Mouse (Mus musculus) R1 (cell line): ENCODE results near the gene Ankrd26.
A peak's percentile ranks its signal among the peaks of the same experiment; 100 is the strongest.
"Not testable (repeated sequence)": the region's sequence is repeated elsewhere in the genome, so short reads cannot be mapped to it uniquely, and the experiment has no call there.

Source experiments
- DNase-seq: peaks from one replicate; pipeline ENCODE4 v3.0.0-alpha.2; 2018; ENCODE audit warnings: low read depth, low spot score

The Ankrd26 gene

DNA sequence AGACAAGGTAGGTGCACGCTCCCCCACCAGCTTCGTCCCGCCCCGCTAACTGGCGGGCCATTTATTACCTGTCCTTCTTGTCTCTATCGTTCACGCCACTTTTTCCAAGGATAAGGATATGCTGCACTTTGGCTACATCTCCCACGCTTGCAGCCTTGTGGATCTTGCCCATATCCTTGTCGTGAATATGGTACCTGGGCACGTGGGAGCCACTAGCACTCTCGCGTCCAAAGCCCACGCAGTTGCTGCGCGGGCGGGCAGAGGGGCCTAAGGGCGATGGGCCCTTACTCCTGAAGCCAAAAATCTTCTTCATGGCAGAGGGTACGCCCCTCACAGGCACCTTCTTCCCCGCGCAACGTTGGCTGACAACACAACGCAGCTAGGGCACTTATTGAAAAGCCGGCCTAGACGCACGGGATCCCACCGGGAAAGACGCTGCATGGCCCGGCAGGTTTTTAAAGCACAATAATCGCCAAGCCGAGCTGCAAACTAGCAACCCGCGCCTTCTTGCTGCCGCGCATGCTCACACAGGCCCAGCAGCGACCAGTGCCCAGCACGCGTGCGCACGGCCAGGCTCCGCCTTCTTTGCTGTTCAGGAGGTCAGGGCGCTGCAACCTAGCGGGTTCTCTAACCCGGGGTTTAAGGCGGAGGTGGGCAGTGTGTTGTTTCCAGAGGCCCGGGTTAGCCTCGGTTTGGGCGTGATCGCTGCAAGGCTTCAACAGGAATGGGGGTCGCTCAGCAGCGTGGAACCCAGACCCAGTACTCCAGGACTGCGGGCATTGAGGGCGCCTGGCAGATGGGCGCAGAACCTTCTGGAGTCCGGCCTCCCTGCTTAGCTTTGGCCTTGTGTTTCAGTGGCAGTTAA is at the start of gene Ankrd26:
Ankrd26 (minus strand) TSS at position 482 of the 865 bp plus-strand sequence.
- peak; percentile 95 for DNase-seq

DNA sequence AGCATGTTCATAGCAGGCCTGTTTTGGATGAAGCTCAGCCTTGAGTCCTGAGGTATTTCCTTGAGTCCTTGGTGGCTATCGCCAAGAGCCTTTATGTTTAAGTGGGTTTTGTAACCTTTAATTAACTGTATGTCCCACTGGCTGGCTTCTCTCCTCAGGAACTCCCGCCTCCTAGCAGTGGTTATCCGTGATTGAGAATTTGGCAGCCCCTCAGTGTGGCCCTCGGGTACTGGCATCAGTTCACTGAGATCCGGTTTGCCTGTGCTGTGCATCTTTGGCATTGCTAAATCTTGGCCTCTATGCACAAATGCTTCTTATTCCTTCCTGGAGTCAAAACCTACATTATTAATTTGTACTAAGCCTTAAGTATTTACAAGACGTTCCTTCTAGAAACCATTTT is 46.9 kb upstream of the Ankrd26 start:
- no peak for DNase-seq

DNA sequence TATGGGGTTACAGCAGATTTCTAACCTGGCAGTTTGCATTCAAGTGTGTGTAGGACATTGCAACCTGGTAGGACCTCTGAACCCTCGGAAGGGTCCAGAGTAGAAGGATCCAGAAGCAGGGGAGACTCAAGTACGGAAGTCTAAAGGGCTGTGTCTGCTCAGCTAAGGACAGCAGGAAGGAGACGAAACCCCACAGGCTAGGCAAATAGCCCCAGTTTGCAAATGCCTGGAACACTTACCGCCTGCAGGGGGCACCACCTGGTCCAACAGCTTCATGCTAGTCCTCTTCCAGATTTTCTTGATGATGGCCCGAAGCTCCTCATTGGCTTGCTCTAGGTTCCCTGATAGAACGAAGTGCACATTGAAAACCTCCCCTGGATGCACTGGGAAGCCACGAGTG is 43.9 kb upstream of the Ankrd26 start:
- DNase-seq = peak; percentile 43

DNA sequence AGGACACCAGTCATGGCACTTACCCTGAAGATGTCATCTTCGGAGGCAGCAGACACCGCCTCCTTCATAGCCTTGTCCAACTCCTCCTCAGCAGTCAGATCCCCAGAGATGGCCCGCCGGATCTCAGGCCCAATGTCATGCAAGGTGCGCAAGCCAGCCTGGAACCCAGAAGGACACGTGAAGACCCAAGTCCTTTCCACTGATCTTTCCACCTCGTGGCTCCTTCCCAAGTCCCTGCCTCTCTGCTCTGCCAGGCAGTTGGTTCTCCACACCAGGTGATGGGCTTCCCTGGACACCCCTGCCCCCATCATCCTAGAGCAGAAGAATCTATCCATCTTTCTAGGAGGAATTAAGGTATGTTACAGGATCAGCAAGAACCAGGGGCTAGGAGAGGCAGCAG is 41.8 kb upstream of the Ankrd26 start:
- DNase-seq = no peak

DNA sequence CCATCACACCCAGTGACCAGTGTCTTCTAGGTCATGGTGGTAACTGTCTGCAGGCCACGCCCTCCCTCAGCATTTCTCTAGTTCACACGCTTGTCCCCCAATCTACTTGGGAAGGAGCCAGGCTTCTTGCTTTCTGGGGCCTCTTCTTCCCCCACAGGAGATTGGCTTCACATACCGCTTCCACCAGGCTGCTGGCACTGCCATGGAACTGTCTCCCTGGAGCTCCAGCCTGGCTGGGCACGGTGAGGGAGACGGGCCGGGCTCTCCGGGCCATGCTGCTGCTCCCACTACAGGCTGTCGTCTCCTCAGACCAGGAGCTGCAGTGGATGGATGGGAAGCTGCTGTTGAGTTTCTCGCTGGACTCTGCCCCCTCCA is 33.6 kb upstream of the Ankrd26 start:
- no peak for DNase-seq

DNA sequence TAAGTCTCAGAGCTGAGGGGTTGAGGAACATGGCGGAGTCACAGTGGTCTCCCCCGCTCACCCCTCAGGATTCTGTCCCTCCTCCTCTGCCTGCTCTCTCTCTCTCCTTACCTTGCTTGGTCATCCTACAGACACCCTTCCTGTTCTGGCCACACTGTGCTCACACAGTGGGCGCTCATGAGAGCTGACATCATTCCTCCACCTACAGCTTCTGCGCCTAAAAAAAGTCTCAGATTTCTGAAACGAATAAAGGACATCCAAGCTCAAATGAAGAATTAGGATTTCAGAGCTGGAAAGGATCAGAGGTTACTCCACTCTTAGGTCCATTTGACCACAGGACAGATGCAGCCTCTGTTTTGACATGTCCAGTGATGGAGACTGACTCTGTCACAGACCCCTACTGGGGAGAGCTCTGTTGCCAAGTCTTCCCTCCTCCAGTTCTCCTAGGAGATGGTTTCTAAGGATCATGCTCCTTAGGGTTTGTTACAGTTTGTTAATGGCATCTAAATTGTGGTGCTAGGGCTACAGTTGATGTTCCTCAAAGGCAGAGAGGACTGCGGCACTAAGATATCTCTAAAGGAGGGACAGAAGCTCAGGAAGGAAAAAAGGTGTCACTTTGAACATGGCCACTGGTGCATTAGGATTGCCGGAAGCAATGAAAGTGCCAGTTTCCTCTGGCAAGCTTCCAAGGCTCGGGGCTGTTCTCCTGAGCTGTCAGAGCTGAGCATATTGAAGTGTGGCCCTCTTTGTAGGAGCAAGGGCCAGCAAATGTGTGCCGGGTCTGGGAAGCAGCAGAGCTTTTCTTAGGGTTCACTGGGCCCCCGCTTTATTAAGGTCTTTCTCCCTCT is 33.0 kb upstream of the Ankrd26 start:
- no peak for DNase-seq

DNA sequence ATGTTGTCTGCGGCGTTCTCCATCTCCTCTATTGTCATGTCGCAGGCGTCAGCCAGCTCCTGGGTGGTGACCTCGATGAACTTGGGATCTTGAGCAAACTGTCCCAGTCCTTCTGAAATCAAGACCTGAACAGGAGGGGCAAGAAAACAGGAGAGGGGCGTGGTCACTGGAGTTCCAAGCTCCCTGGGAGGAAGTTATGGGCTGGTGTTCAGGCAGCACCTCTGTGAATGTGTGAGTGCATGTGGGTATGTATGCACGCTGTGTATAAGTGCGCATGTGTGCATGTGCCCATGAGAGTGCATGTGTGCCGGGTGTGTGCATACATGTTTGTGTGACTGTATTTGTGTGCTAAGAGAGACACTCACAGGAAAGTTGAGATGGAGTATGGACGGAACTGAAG is 32.0 kb upstream of the Ankrd26 start:
- peak; percentile 67 for DNase-seq

DNA sequence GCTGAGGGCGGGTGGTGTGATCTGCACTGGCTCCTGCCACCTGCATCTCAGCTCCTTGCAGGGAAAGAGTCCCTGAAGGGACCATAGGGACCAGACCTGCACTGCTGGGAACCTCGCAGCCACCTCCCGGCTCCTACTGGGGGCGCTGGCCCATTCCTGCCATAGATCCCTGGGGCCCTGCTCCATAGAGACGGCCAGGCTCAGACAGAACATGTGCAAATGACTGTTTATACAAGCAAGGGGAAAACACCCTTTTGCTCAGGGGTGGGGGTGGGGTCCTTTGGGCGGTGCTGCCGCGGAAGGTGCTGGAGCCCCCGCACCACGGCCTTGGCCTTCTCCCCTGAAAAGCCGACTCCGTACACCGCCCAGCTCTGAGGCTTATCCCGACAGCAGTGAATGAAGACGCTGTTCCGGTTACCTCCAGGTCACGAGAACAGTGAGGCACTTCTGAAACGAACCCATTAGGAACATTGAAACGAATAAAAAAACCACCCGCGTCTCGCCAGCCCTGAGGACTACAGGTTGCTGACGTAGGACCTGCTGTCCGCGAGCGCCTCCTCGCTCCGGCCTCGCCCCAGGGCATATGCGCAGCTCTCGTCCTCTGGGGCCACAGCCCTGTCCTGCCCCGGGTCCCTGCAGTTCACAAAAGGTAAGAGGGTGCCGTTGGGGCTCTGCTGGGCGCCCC is 31.5 kb upstream of the Ankrd26 start:
- DNase-seq = peak; percentile 58

DNA sequence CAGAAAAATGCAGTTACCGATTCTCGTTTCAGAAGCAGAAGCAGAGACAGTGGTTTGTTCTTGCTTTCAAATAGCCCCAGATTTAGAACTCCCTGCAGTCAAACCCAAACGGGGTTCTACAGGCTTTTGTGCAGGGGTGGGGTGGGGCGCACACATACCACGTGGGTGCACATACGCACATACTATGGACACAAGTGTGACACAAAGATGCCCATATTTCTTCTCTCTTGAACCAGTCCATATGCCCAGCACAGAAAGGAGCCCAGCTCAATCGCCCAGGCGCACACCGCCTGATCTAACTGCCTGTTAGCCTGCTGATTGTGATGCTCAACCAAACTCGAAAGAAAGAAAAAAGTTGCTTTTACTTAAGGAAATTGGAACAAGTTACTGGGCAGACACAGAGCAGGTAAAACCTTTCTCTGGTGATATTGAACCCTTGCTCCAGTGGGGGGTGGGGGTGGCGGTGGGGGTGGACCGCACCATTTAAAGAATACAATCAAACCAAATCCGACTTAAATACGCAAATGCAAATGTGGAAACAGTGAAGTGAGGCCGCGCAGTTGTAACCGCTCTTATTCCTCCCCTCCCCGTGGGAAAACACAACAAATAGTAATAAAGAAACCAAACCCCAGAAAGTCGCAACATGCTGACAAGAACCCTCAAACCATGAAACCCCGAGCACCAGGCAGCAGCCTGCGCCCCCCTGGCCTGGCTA is 30.8 kb upstream of the Ankrd26 start:
- DNase-seq = no peak

DNA sequence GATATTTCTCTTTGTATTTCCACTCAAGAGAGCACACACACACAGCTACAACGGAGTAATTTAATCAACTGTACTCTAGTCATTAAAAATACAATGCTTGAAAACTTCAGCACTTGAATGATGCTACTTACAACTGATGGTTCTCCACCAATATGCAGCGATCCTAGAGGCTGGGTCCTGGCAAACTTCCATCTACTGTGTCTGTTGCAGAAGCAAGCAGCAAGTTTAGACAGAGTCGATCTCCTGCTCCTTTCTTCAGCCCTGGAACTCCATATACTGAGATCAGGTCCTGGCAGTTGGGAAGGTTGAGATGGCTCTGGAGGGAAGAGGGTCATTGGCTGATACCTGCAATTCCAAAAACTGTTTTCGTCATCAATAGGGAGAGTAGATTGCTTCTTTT is 16.7 kb upstream of the Ankrd26 start:
- DNase-seq = not testable (repeated sequence)

DNA sequence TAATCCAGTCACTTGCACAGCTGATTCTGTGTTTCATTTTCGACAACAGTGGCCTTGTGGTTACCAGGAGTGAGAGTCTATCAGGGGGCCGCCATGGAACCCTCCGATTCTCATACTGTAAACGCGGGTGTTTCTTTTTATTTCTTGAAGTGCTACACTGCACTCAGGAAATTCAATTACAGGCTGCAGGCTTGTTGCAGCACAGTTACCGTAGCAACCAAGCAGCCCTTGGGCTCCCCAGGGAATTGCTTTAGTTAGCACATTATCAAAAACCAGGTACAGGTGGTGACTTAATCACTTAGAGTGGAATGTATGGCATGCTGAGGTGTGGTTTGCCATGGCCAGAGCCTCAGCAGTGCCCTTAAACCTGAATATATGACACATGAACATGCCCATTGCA is 12.3 kb upstream of the Ankrd26 start:
- peak; percentile 81 for DNase-seq

DNA sequence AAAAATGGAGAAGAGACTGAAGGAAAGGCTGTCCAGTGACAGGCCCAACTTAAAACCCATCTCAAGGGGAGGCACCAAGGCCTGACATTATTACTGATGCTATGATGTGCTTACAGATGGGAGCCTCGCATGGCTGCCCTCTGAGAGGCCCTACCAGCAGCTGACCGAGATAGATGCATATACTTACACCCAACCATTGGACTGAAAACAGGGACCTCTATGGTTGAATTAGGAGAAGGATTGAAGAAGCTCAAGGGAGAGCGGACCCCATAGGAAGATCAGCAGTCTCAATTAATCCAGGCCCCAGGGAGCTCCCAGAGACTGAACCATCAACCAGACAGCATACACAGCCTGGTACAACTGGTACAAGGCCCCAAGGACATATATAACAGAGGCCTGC is 5.8 kb upstream of the Ankrd26 start:
- no peak for DNase-seq

DNA sequence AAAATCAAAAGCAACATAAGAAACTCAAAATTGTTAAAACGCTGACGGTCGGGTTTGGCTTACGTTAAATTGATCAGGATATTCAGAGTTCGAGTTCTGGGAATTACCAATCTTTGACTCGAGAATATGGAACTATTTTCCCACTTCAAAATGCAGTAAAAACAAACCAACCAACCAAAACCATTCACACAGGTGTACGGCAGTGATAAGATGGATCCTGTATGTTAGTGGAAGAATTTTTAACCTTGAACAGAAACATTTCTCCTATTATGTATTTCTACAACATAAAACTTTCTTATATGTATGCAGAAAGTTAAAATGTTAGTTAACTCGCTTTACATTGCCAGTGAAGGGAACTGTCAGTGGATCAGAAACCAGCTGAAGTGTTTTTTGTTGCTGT is 801 bp downstream of the Ankrd26 start:
- DNase-seq = no peak

DNA sequence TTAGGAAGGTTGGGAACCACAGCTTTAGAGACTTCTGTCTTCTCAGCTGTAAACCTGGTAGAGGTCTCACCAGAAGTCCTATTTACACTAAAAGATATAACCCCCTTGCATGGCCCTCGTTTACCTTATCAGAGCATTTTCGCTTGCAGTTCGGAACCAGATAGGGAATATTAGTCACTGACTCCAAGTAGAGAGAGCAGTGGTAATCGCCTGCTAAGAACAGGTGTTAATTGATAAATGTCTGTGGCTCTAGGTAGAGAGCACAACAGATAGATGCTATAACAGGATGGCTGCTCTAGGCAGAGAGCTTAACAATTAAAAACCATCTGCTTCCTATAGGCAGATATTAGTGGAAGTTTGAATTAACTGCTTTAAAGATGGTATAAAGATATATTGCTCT is 23.4 kb downstream of the Ankrd26 start:
- no peak for DNase-seq

DNA sequence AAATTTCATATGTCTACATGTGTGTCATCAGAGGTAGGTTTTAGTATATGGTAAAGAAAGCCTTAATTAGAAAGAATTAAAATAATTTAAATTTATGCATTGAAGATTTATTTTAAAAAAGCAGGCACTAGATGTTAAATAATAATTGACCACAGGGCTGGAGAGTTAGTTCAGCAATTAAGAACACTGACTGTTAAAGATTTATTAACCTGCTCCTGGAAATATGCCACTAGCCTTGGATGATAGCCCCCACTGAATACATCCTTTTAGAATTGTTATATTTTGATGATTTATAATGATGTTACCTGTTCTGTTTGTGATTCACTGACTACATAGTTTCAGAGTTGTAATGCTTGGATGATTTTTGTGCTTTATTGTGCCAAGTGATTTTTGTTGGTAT is 24.8 kb downstream of the Ankrd26 start:
- not testable (repeated sequence) for DNase-seq

DNA sequence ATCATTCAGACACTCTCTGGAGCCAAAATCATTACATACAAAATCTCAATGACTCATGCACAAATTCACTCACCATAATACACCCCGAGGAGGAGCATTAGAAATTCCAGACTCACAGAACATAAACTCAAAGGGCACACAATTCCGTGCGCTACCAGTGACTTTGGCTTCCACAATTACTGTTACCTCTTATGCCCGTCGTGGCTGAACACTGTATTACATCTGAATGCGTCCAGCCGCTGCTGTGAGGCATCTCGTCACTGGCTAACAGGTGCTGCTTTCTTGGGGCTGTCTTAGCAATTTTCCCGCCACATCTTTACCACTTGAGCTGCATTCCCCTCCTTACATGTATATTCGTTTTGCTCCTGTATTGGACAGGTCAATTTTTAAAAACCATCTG is 26.7 kb downstream of the Ankrd26 start:
- no peak for DNase-seq

DNA sequence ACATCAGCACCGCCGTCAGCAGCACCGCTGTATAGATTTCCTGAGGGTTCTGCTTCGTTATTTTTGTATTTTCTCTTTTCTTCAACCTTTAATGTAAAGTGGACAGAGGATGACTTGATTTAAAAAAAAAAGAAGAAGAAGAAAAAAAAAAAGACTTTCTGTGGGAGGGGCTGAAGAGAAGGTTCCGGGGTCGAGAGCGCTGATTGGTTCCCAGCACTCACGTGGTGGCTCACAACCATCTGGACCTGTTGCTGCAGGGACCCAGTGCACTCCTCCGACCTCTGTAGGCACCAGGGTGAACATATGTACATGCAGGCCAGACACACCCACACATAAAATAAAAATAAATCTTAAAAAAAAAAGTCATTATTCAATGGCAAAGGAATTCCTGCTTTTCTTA is 28.6 kb downstream of the Ankrd26 start:
- DNase-seq = peak; percentile 84

DNA sequence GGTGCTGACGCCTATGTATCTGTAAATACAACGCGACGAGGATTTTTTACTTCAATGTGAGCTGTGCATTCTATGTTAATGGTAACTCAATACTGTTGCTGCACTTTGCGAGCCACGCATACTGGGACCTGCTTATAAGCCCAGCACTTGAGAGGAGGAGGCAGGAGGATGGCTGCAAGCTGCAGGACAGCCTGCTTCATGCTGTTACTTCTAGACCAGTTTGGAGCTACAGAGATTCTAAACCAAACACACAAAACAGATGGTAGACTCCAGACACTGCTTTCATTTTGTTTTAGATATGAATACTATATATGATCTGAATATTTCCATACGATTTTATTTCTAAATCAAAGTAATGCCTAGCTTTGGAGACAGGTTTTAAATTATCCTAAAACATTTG is 41.4 kb downstream of the Ankrd26 start:
- no peak for DNase-seq

DNA sequence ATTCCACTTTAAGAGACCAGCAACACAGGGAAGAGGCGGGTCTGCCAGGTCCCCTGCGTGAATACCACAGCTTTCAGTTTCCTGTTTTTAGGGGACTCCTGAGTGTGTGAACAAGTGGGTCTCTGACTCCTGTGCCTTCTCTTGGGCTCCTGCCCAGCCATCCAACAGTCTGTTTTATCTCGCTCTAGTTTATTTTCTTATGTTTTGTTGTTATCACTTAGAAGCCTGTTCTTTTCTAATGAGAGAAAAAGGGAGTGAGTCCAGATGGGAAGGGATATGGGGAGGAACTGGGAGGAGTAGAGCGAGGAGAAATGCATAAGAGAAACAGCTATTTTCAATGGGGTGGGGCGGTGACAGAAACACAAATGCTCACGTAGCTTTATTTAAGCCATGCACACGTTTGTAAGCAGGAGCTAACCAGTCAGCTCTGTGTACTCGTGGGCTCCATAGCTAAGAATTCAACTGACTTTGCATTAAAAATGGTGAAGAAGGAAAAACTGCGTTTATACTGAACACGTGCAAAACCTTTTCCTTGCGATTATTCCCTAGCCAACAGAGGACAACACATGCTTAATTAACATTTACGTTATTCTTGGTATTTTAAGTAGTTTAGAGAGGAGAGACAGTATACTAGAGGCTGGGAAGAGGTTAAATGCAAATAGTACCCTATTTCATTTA is 48.6 kb downstream of the Ankrd26 start:
- DNase-seq = no peak

DNA sequence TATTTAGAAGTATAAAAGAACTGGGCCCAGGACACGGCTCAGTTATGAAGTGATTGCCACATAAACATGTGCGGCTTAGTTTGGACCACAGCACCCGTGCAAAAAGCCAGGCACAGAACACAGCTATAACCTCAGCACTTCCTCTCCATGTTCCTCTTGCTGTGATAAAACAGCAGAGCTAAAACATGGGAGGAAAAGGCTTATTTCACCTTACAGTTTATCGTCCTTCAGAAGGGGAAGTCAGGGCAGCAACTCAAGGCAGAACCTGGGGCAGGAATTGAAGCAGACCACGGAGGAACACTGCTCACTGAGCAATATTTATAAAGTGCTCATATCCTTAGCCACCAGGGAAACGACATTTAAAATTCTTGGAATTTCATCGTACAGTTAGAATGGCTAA is 63.0 kb downstream of the Ankrd26 start:
- DNase-seq = no peak

DNA sequence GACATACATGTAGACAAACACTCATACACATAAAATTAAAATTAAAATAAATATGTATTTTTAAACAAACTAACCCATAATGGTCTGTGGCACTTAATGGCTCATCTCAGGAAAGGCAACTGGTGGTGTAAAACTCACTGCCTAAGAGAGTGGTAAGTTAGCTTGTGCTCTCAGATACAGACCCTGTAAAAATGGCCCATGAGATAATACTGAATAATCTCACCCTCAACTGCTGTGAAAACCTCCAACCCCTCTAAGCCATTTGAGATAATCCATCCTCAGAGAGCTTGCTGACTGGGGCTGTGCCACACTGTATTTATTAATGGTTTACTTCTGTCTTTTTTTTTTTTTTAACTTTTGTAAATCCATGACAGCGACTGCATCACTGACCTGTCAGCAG is 79.9 kb downstream of the Ankrd26 start:
- DNase-seq = no peak
